In genomic region chr11:103765556-103766011, GRCm38 (mm10) we compare ENCODE assay signal across 16 mouse cellular contexts. TPM values are rescaled to one million over a fixed set of nuclear protein-coding genes. Genes with fewer than 3 reads are reported as not detected.
DNase-seq lines count a peak whose midpoint lies in the region; ATAC-seq and TF ChIP-seq lines count a peak whose summit lies in the region.
"Had no signal": no experiment of that assay in that cellular context is flagged by ENCODE, and none has a peak within 500 bp of the region (broad histone marks: within the 10 kb centered on the region; RNA-seq: fewer than 3 reads in every experiment).

No protein-coding gene starts in this region.

- 0 out of 2 replicates have a peak, but pooled peaks cover 3% of the 10 kb centered on the region for H3K9me3 ChIP-seq in forebrain, embryonic 12.5 days
- H3K9me3 ChIP-seq in hindbrain, embryonic 16.5 days (ENCODE audit: control insufficient read depth, low read length): peaks cover 2% of the 10 kb centered on the region; the same call in 1 of the 2 replicates
- H3K9me3 ChIP-seq in neural tube, embryonic 12.5 days: no peaks in the 10 kb centered on the region
- H3K9me3 ChIP-seq: liver, embryonic 15.5 days had no signal

- WGBS in forebrain, embryonic 12.5 days: 1% methylated on average over 6 of the region's 6 CpGs
- 4% methylated on average over 6 of the region's 6 CpGs for WGBS in hindbrain, embryonic 16.5 days
- WGBS in neural tube, embryonic 12.5 days: 4% methylated on average over 6 of the region's 6 CpGs

- no peaks in the 10 kb centered on the region for H3K36me3 ChIP-seq in forebrain, embryonic 12.5 days (replicated peaks)
- no peaks in the 10 kb centered on the region for H3K36me3 ChIP-seq in hindbrain, embryonic 16.5 days (ENCODE audit: control insufficient read depth, insufficient read depth, low read length)
- no peaks in the 10 kb centered on the region for H3K36me3 ChIP-seq in neural tube, embryonic 12.5 days
- H3K36me3 ChIP-seq: kidney, embryonic 15.5 days; liver, embryonic 15.5 days had no signal

- peak; percentile 58; the same call in 1 of the 2 replicates for ATAC-seq in forebrain, embryonic 12.5 days (ENCODE audit: low FRiP score)
- peak; percentile 61 for ATAC-seq in hindbrain, embryonic 16.5 days
- ATAC-seq in neural tube, embryonic 12.5 days (ENCODE audit: low FRiP score, low read depth): peak; percentile 75

- peak; percentile 78 for DNase-seq in brain, embryonic 14.5 days (ENCODE audit: low read depth)
- DNase-seq in frontal cortex, postnatal 36 days (ENCODE audit: low spot score in 2 of 2): no peak
- DNase-seq in kidney, postnatal 10 days: no peak
- no peak for DNase-seq in cerebellum, adult 9-10 months
- DNase-seq: cerebellum, postnatal 25 days; gastrocnemius, adult 2 months; heart, postnatal 4 days; lung, postnatal 4 days; right cerebral cortex, postnatal 14 days had no signal

- peak overlapping the region; percentile 7; the same call in 1 of the 2 replicates for H3K9ac ChIP-seq in forebrain, embryonic 12.5 days
- no peak overlapping the region for H3K9ac ChIP-seq in hindbrain, embryonic 16.5 days (ENCODE audit: low read depth, low read length)
- no peak overlapping the region for H3K9ac ChIP-seq in neural tube, embryonic 12.5 days
- H3K9ac ChIP-seq: kidney, embryonic 15.5 days; liver, embryonic 15.5 days had no signal

- peaks cover 22% of the 10 kb centered on the region for H3K4me1 ChIP-seq in forebrain, embryonic 12.5 days
- H3K4me1 ChIP-seq in hindbrain, embryonic 16.5 days (ENCODE audit: control insufficient read depth, insufficient read depth, low read depth, low read length): no peaks in the 10 kb centered on the region
- peaks cover 17% of the 10 kb centered on the region for H3K4me1 ChIP-seq in neural tube, embryonic 12.5 days
- H3K4me1 ChIP-seq: kidney, embryonic 15.5 days; liver, embryonic 15.5 days had no signal

- no peak overlapping the region for H3K4me3 ChIP-seq in forebrain, embryonic 12.5 days (replicated peaks)
- H3K4me3 ChIP-seq in hindbrain, embryonic 16.5 days (ENCODE audit: low read length): no peak overlapping the region
- H3K4me3 ChIP-seq in neural tube, embryonic 12.5 days: no peak overlapping the region
- H3K4me3 ChIP-seq: gastrocnemius, adult 2 months; kidney, embryonic 15.5 days; liver, embryonic 15.5 days had no signal

- no peak for TF ChIP-seq POLR2A in brain, embryonic 14.5 days (IDR thresholded peaks at IDR 0.05; ENCODE audit: borderline replicate concordance, extremely low read depth, insufficient read depth, insufficient read length, poor library complexity, severe bottlenecking)

- no peak for TF ChIP-seq CTCF in brain, embryonic 14.5 days (IDR thresholded peaks at IDR 0.05; ENCODE audit: borderline replicate concordance, extremely low read depth, insufficient read depth, insufficient read length)

- no peak overlapping the region for H3K27ac ChIP-seq in forebrain, embryonic 12.5 days
- no peak overlapping the region for H3K27ac ChIP-seq in hindbrain, embryonic 16.5 days (ENCODE audit: low read depth, low read length)
- no peak overlapping the region for H3K27ac ChIP-seq in neural tube, embryonic 12.5 days
- H3K27ac ChIP-seq: gastrocnemius, adult 2 months; kidney, embryonic 15.5 days; liver, embryonic 15.5 days had no signal

- H3K4me2 ChIP-seq in forebrain, embryonic 12.5 days: no peak overlapping the region
- H3K4me2 ChIP-seq in hindbrain, embryonic 16.5 days (ENCODE audit: low read length): no peak overlapping the region
- H3K4me2 ChIP-seq in neural tube, embryonic 12.5 days (replicated peaks): peak overlapping the region; percentile 18
- H3K4me2 ChIP-seq: heart, embryonic 11.5 days; kidney, embryonic 15.5 days; liver, embryonic 15.5 days had no signal

- H3K27me3 ChIP-seq in forebrain, embryonic 12.5 days: peaks cover 92% of the 10 kb centered on the region
- H3K27me3 ChIP-seq in hindbrain, embryonic 16.5 days (replicated peaks; ENCODE audit: control insufficient read depth, insufficient read depth, low read length): peaks cover 3% of the 10 kb centered on the region; the same call in 1 of the 2 replicates
- peaks cover 20% of the 10 kb centered on the region for H3K27me3 ChIP-seq in neural tube, embryonic 12.5 days (replicated peaks)

RNA-seq across cellular contexts. Expression of gene Wnt3, which starts 8.4 kb away (rescaled TPM):
- 8.6 and 11.4 TPM in 2 replicates for polyA plus RNA-seq in brain, embryonic 14.5 days (2012; rRNA removed)
- 6.6 TPM in 2 replicates for polyA plus RNA-seq in forebrain, embryonic 12.5 days (2016; fragmentation: Nextera tagmentation; extraction: Ambion mirVana)
- polyA plus RNA-seq in hindbrain, embryonic 16.5 days (2015; fragmentation: Nextera tagmentation; extraction: Ambion mirVana): 11.0 and 12.1 TPM in 2 replicates
- 6.9 and 7.8 TPM in 2 replicates for polyA plus RNA-seq in neural tube, embryonic 12.5 days (2016; fragmentation: Nextera tagmentation; extraction: Ambion mirVana)
- polyA plus RNA-seq: liver, embryonic 15.5 days had no signal

RNA-seq across cellular contexts. Expression of gene Wnt9b, which starts 16.0 kb away (rescaled TPM):
- polyA plus RNA-seq in brain, embryonic 14.5 days (2012; rRNA removed): 0.34 and 0.56 TPM in 2 replicates
- 0.40 and 0.69 TPM in 2 replicates for polyA plus RNA-seq in forebrain, embryonic 12.5 days (2016; fragmentation: Nextera tagmentation; extraction: Ambion mirVana)
- polyA plus RNA-seq in hindbrain, embryonic 16.5 days (2015; fragmentation: Nextera tagmentation; extraction: Ambion mirVana): 0.54 and 0.56 TPM in 2 replicates
- 0.32 and 0.37 TPM in 2 replicates for polyA plus RNA-seq in neural tube, embryonic 12.5 days (2016; fragmentation: Nextera tagmentation; extraction: Ambion mirVana)
- polyA plus RNA-seq: C2C12 had no signal
